Mouse (Mus musculus): Measurements from ENCODE around the gene Gadl1.

Gadl1 gene

DNA sequence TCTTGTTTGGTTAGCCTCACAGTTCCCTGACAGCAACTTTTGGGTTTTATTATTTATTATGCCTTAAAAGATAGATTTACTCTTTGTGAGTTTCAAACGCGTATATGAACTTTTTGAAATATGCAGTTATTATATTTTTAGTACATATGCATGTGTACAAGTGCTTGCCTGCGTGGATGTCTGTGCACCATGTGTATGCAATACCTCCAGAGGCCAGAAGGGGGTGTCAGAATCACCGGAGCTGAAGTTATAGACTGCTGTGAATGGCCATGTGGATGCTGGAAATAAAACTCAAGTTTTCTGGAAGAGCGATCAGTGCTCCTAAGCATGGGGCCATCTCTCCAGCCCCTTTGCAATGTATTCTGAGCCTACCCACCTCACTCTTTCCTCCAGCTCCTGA lies 28.7 kb downstream of the Gadl1 start:
- no peak for DNase-seq

DNA sequence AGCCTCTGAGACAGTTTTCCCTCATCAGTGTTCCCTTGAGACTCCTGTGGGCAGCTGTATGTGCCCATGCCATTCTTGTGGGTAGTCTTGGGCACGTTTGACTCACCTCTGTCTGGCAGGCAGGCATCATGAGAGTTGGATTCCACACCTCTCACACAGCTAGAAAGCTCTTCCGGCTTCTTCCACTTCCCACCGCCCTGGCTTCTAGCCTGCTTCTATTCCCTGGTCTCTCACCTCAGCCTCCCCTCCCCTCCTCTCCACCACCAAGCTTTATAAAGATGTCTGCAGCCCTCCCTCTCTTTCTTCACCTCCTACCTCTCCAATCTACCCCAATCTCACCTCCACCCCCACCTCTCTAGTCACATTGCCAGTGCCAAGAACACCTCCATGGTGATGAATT lies 30.2 kb downstream of the Gadl1 start:
- DNase-seq, result no peak

DNA sequence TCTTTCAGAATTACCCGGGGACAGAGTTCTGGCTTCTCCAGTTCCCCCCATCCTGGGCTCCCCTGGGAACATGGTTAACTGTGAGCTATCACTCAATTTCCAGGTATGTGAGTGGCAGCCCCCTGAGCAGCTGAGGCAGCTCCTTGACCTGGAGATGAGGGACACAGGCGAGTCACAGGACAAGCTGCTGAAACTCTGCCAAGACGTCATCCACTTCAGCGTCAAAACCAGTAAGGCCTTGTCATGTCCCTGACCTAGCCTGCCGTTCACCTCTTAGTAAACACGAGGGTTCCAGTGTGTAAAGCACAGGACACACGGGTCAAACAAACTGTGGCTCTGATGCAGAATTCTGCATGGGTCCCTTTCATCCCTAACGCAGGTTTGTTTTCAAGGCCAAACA lies 31.9 kb downstream of the Gadl1 start:
- no peak for DNase-seq

DNA sequence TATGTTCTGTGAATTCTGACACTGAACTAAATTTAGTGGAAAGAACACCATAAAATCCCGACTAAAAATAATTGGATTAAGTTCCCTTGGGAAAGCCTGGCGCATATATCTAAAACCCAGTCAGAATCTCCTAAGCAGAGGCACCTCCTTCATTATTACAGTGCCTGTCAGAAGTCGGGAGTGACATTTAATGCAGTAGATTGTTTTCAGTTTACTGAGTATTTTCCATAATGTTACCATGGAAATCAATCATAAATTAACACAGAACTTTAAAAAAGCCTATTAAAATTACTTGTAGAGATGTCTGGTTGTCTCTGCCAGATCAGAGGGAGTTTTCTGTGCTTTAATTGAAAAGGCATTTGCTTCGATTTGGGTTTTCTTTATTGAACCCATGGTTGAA lies 33.2 kb downstream of the Gadl1 start:
- no peak for DNase-seq

DNA sequence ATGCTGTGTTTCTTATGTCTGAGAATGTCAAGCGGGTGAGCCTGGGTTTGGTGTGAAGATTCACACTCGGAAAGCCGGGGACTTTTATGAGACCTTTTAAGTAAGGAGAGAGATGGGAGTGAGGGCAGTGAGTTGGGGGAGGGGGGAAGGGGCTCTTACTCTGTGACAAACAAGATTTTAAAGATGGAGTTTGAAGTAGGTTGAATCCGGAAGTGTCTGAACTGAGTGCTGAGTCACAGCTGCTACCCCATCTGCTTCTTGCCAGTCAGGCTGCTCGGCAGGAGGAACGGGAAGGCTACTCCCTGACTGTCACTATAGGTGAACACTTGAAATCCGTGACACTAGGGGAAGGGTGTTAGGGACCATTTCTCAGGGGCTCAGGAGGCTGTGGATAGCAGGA lies 33.7 kb downstream of the Gadl1 start:
- DNase-seq, result no peak

GRCm38 (mm10) chr9:115943577-115944320 lies 34.5 kb downstream of the Gadl1 start:
- no peak for DNase-seq

- no peak for DNase-seq
These were observed 55.8 kb downstream of the Gadl1 start for GRCm38 (mm10) chr9:115965056-115965455.

DNA sequence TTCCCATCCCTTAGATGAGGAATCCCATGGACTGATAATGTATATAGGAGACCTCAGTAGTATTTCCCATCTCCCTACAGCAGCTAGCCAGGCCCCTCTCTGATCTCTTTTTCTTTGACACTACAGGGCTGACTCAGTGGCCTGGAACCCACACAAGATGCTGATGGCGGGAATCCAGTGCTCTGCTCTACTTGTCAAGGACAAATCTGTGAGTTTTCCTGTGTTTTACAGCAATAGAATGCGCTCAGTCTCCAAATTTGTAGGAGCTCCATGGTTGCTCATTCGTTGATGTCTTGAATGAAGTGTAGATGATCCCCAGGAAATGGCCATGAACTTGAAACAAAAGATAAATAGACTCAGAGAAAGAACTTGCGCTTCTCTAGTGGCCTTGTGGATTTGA lies 56.9 kb downstream of the Gadl1 start:
- DNase-seq, result no peak

DNA sequence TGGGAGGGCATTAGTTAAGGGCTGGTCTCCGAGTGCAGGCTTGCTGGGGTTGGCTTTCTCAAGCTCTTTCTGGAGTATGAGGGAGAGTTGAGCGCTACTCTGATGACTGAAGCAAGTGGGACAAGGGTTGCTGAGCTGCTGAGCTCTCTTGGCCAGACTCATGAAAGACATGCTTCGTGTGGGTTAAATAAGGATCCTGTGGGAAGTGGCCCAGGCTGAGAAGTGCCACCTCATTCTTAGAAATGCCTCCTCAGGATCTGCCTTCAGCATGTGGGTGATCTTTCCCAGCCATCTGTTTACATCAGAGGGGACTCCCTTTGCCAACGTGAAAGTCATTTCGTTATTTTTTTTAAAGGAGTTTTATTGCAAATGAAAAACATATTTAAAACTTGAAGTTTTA lies 57.5 kb downstream of the Gadl1 start:
- DNase-seq, result no peak

GRCm38 (mm10) chr9:115967638-115968037 lies 58.4 kb downstream of the Gadl1 start:
- DNase-seq, result no peak

GRCm38 (mm10) chr9:115976901-115977300 lies 67.6 kb downstream of the Gadl1 start:
- no peak for DNase-seq

GRCm38 (mm10) chr9:115977598-115978240 lies 68.5 kb downstream of the Gadl1 start:
- DNase-seq, result peak; percentile 88

GRCm38 (mm10) chr9:115978478-115978877 lies 69.2 kb downstream of the Gadl1 start:
- no peak for DNase-seq

DNA sequence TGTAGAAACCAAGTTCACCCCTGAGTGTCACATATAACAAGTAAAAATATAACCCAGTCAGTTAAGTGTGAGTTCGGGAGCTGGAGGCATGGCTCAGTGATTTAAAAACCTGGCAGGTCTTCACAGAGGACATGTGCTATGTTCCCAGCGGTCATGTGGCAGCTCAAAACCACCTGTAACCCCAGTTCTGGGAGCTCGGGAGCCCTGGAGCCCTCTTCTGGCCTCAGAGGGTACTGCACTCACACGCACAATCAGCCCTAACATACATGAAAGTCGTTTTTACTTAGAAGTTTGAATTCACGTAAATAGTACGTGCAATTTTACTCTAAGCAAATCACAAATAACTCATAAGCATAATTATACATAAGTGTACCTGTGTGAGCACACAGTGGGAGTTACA lies 81.4 kb downstream of the Gadl1 start:
- no peak for DNase-seq

GRCm38 (mm10) chr9:115994772-115995171 lies 85.5 kb downstream of the Gadl1 start:
- no peak for DNase-seq

DNA sequence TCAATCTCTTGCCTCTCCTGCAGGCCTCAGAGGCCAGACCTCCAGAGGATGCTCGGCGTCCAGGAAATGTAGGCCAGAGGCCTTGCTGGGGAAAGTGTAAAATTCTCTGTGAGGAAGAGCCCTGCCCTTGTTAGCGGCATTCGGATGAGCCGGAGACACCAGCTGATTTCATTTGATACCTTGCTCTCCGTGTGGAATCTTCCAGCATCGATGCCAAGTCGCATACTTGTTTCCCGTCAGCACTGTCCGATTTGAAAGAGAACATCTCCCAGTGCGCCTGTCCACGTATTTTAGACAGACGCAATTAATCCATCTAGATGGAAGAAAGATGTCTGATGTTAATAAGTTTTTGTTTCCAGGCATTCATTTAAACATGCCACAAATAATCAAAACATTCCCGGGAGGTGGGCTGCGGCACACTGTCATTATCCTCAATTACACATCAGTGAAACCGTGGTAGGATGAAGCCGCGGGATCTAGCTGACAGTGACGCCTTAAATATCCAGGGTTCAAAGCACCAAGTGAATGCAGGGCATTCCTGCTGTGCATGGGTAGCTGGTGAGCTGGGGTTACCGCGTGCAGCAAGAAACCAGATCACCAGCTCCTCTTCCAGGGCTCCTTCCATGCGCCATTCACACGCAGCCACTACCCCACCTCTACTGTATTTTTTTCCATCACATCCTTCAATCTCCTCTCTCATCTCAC lies 86.8 kb downstream of the Gadl1 start:
- no peak for DNase-seq

DNA sequence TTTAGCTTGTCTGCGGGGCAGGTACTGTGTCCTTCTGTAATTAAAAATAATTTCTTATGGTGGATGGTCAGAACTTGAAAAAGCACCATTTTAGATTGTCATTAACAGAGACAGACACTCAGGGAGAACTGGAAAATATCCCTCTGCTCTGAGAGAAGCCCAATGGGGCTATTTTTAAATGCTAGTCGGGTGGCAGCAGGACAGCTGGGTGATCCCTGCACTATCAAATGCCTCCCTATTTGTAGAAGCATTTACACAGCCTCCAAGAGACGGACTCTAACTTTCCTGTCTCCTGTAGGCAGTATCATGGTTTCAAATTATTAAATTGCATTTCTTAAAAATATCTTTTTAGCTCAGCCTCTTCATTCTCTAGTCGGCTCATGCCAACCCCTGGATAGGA lies 89.1 kb downstream of the Gadl1 start:
- no peak for DNase-seq

DNA sequence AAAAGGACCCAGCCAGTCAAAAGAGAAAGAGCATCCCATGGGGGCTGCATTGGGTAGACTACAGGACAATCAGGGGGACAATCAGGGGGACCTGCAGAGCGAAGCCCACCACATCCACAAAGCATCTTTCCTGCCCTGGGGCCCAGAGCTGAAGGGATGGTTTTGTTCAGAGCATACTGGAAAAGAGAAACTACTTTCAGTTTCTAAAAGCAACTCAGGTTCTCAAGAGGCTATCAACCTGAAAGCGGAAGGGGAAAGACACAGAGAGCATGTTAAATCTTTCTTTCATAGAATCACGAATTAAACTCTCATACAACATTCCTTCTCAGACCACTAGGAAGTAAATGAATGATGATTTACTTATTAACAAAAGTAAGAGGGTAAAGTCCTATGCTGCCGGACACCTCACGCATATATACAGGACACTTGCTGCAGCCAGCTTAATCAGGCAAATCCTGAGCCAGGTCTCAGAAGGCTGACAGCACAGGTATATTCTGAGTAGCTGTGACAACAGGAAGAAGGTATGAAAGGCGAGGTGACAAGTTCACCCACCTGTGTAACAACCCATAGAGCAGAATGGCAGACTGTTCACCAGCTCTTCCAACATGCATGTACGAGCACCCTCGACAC lies 90.2 kb downstream of the Gadl1 start:
- DNase-seq, result no peak

DNA sequence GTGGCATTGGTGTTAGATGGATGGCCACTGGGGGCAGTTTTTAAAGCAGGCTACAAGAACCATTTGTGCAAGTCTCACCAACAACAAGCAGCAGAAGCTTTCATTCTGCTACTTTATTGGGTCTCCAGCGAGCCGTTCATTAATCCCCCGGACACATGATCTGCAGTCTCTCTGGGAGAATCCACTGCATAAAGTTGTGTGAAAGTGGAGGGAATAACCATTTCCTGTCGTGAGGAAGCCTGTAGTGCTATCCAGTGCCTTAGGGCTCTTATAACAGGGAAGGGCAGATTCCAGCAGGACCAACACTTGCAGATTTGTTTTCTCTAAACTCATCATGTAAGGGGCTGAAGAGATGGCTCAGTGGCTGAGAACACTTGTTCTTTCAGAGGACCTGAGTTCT lies 104.7 kb downstream of the Gadl1 start:
- no peak for DNase-seq

DNA sequence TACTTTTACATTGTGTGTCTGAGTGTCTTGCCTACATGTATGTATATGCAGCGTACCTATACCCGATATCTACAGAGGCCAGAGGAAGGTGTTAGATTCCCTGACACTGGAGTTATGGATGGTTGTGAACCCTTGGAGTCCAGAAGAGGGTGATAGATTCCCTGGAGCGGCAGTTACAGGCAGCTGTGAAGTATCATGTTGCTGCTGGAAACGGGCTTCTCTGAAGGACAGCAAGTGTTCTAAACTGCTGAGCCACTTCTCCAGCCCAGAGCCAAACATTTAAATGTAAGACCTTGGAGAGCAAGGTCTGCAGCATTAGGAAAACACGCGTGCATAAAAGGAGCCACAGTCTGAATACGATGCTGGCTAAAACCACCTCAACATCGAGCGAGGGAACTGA lies 107.0 kb downstream of the Gadl1 start:
- no peak for DNase-seq

DNA sequence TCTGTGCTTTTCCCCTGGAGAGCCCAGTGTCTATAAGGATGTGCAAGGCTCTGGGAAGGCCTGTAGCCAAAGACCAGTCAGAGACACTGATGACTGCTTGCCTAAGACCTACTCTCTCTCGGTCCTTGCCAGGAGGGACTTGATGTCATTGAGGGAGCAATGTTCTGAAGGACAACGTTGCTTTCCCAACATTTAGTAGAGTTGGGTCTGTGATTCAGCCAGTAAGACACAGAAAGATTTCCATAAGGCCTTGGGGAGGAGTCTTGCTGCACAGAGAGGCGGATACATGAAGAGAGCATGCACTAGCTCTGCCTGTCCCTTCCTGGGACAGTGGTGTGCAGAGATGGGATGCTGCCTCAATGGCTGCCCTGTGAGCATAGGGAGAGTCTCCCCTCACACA lies 107.8 kb downstream of the Gadl1 start:
- DNase-seq, result no peak

- no peak for DNase-seq
These were observed 109.3 kb downstream of the Gadl1 start for GRCm38 (mm10) chr9:116018586-116018985.

GRCm38 (mm10) chr9:116025371-116025770 lies 116.1 kb downstream of the Gadl1 start:
- no peak for DNase-seq

DNA sequence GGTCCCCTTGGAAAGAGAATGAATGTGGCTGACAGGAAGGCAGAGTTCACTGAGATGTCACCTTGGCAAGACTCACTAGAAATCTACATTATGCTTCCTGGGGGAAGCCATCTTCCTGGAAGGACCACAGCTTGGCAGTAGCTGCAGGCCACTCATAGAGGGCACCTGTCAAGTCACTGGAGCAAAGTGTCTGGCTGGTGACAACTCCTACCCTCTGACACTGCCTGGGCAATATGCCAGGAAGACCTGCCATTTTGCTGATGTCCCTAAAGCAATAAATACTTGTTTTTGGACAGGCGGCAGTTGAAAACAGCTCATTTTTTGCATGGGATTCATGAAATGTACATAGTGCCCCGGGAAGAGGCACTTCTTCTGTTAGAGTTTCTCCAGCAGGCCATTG lies 119.8 kb downstream of the Gadl1 start:
- DNase-seq, result no peak

All from cerebellum, adult 9-10 months (tissue).